Mouse (Mus musculus): ENCODE results near the gene Gnptab.
"Not testable (repeated sequence)": the region's sequence is repeated elsewhere in the genome, so short reads cannot be mapped to it uniquely, and the experiment has no call there.

Gene Gnptab

DNA sequence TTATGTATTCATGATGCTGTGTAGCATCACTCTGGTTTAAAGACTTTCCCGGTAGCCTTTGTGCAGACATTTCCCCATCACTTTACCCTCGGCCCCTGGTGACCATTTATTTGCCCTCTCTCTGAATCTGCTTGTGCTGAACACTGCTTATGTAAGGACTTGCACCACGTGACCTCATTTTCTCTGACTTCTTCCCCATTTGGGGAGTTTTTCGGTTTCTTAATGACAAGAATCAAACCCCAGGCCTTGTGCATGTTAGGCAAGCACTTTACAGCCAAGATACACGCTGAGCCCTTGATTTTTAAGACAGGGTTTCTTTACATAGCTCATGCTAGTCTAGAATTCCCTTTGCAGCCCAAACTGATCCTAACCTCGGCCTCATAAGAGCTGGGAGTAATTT lies 62.3 kb downstream of the Gnptab start:
- Histone ChIP-seq H3K36me3 (ENCODE audit: insufficient read depth, low read length) (peaks cover 73% of the 10 kb centered on the region), H3K4me1 (replicated peaks; ENCODE audit: low read depth, low read length) (peaks cover 15% of the 10 kb centered on the region), H3K27me3 (ENCODE audit: insufficient read depth, low read length) (no peaks in the 10 kb centered on the region), H3K9me3 (ENCODE audit: low read length) (no peaks in the 10 kb centered on the region), H3K4me3 (replicated peaks; ENCODE audit: low read length) (no peak overlapping the region)
- TF ChIP-seq CTCF (conservative IDR thresholded peaks at IDR 0.05; ENCODE audit: low read length): no peak
- no peak for TF ChIP-seq POU5F1 (IDR thresholded peaks at IDR 0.05; ENCODE audit: borderline replicate concordance, low read length)
- no peak for TF ChIP-seq NANOG (IDR thresholded peaks at IDR 0.05; ENCODE audit: borderline replicate concordance, low read length)

GRCm38 (mm10) chr10:88451221-88451620 lies 72.3 kb downstream of the Gnptab start:
- Histone ChIP-seq H3K36me3 (ENCODE audit: insufficient read depth, low read length) (peaks cover 8% of the 10 kb centered on the region), H3K4me1 (replicated peaks; ENCODE audit: low read depth, low read length) (no peaks in the 10 kb centered on the region), H3K27me3 (ENCODE audit: insufficient read depth, low read length) (peaks cover 2% of the 10 kb centered on the region; the same call in 1 of the 2 replicates), H3K4me3 (replicated peaks; ENCODE audit: low read length) (no peak overlapping the region), H3K9me3 (ENCODE audit: low read length) (no peaks in the 10 kb centered on the region)
- no peak for TF ChIP-seq CTCF (conservative IDR thresholded peaks at IDR 0.05; ENCODE audit: low read length)
- no peak for TF ChIP-seq POU5F1 (IDR thresholded peaks at IDR 0.05; ENCODE audit: borderline replicate concordance, low read length)
- TF ChIP-seq NANOG (IDR thresholded peaks at IDR 0.05; ENCODE audit: borderline replicate concordance, low read length): no peak

DNA sequence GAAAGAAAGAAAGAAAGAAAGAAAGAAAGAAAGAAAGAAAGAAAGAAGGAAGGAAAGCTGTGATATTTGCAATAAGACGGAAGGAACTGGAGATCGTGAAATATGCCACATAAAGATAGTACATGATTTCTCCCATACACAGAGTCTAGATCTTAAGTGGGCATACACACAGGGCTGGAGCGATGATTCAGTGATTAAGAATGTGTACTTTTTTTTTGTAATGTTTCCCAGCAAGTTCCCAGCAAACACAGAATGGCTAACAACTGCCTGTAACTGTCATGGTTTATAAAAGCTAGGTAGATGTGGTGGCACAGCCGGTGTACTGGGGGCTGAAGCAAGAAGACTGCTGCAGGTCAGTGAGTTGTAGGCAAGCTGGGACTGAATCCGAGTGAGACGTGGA lies 73.1 kb downstream of the Gnptab start:
- Histone ChIP-seq H3K4me3 (replicated peaks; ENCODE audit: low read length) (no peak overlapping the region), H3K36me3 (ENCODE audit: insufficient read depth, low read length) (peaks cover under 1% of the 10 kb centered on the region; the same call in 1 of the 2 replicates), H3K27me3 (ENCODE audit: insufficient read depth, low read length) (peaks cover 2% of the 10 kb centered on the region; the same call in 1 of the 2 replicates), H3K9me3 (ENCODE audit: low read length) (no peaks in the 10 kb centered on the region), H3K4me1 (replicated peaks; ENCODE audit: low read depth, low read length) (no peaks in the 10 kb centered on the region)
- TF ChIP-seq CTCF (conservative IDR thresholded peaks at IDR 0.05; ENCODE audit: low read length) (no peak), POU5F1 (IDR thresholded peaks at IDR 0.05; ENCODE audit: borderline replicate concordance, low read length) (no peak), NANOG (IDR thresholded peaks at IDR 0.05; ENCODE audit: borderline replicate concordance, low read length) (no peak)

- TF ChIP-seq POU5F1 (IDR thresholded peaks at IDR 0.05; ENCODE audit: borderline replicate concordance, low read length) (no peak), NANOG (IDR thresholded peaks at IDR 0.05; ENCODE audit: borderline replicate concordance, low read length) (no peak), CTCF (conservative IDR thresholded peaks at IDR 0.05; ENCODE audit: low read length) (no peak)
- Histone ChIP-seq H3K4me1 (replicated peaks; ENCODE audit: low read depth, low read length) (peaks cover 28% of the 10 kb centered on the region), H3K4me3 (replicated peaks; ENCODE audit: low read length) (no peak overlapping the region), H3K9me3 (ENCODE audit: low read length) (peaks cover 5% of the 10 kb centered on the region; the same call in 1 of the 2 replicates), H3K27me3 (ENCODE audit: insufficient read depth, low read length) (peaks cover 2% of the 10 kb centered on the region; the same call in 1 of the 2 replicates), H3K36me3 (ENCODE audit: insufficient read depth, low read length) (peaks cover under 1% of the 10 kb centered on the region; the same call in 1 of the 2 replicates)
These were observed 78.9 kb downstream of the Gnptab start for GRCm38 (mm10) chr10:88457816-88458215.

DNA sequence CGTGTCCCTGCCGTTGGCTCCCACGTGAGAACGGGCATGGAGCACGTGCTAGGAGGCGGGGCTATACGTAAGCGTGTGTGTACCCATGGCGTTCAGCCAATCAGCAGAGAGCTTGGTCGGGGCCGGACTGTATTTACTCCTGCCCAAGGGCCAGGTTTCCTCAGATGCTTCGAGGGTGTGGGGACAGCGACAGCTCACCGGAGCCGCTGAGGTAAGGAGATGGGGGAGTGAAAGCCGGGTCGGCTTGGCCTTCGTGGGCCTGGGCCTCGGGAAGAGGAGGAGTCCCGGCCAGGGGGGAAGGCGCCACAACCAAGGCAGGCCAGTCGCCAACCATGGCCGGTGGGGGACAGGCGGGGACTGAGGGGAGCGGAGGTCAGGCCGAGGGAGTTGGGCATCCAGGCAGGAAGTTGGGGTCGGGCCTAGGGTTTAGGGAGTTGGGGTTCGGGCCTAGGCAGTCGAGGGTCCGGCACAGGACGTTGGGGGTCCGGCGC lies 80.6 kb downstream of the Gnptab start, which contains the start of gene Sycp3:
Gene Sycp3, plus strand, starts transcription at position 68 of the 491 bp plus-strand sequence.
- peak within 1 kb of the TSS; percentile 82 for H3K4me3 ChIP-seq (replicated peaks; ENCODE audit: low read length)
- H3K9me3 ChIP-seq (ENCODE audit: low read length): peaks cover 5% of the 10 kb centered on the region; the same call in 1 of the 2 replicates
- no peaks in the 10 kb centered on the region; the same call in 1 of the 2 replicates for H3K27me3 ChIP-seq (ENCODE audit: insufficient read depth, low read length)
- peaks cover 9% of the 10 kb centered on the region; the same call in 1 of the 2 replicates for H3K36me3 ChIP-seq (ENCODE audit: insufficient read depth, low read length)
- peaks cover 28% of the 10 kb centered on the region for H3K4me1 ChIP-seq (replicated peaks; ENCODE audit: low read depth, low read length)
- TF ChIP-seq NANOG (IDR thresholded peaks at IDR 0.05; ENCODE audit: borderline replicate concordance, low read length) (no peak), CTCF (conservative IDR thresholded peaks at IDR 0.05; ENCODE audit: low read length) (no peak), POU5F1 (IDR thresholded peaks at IDR 0.05; ENCODE audit: borderline replicate concordance, low read length) (no peak)

- TF ChIP-seq CTCF (conservative IDR thresholded peaks at IDR 0.05; ENCODE audit: low read length) (no peak), NANOG (IDR thresholded peaks at IDR 0.05; ENCODE audit: borderline replicate concordance, low read length) (no peak), POU5F1 (IDR thresholded peaks at IDR 0.05; ENCODE audit: borderline replicate concordance, low read length) (no peak)
- Histone ChIP-seq H3K27me3 (ENCODE audit: insufficient read depth, low read length) (no peaks in the 10 kb centered on the region; the same call in 1 of the 2 replicates), H3K9me3 (ENCODE audit: low read length) (peaks cover 5% of the 10 kb centered on the region; the same call in 1 of the 2 replicates), H3K4me1 (replicated peaks; ENCODE audit: low read depth, low read length) (peaks cover 28% of the 10 kb centered on the region), H3K36me3 (ENCODE audit: insufficient read depth, low read length) (peaks cover 15% of the 10 kb centered on the region; the same call in 1 of the 2 replicates), H3K4me3 (replicated peaks; ENCODE audit: low read length) (peak overlapping the region; percentile 82)
These were observed 81.3 kb downstream of the Gnptab start for GRCm38 (mm10) chr10:88460122-88460820.

DNA sequence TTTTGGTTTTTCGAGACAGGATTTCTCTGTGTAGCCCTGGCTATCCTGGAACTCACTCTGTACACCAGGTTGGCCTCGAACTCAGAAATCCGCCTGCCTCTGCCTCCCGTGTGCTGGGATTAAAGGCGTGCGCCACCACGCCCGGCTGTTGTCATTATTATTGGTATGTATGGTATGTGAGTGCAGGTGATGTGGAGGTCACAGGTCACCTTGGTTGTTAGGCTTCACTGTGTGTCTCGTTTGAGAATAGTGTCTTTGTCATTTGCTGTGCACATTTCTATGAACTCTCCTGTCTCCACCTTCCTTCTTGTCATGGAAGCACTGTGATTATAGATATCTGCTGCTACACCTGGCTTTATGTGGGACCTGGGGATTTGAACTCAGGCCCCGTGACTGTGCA lies 103.9 kb downstream of the Gnptab start:
- H3K36me3 ChIP-seq (ENCODE audit: insufficient read depth, low read length); H3K4me3 ChIP-seq (replicated peaks; ENCODE audit: low read length); H3K27me3 ChIP-seq (ENCODE audit: insufficient read depth, low read length); H3K9me3 ChIP-seq (ENCODE audit: low read length): not testable (repeated sequence)
- peaks cover 10% of the 10 kb centered on the region for H3K4me1 ChIP-seq (replicated peaks; ENCODE audit: low read depth, low read length)

DNA sequence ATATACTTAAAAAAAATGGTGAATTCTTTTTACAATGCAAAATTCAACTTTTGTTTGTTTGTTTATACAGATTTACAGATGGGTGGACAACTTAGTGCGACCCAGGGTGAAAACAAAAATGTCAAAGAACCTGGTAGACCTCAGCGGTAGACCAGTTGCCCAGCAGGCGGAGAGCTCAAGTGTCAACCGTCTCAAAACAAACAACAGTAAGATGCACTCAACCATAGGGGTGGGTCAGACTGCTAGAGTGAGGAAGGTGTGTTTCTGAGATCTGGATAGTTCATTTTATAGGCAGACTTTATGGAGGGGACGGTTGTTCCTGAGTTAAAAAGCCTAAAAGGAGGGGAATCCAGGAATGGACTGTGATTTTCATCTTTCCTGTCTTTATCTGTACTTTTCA lies 109.7 kb downstream of the Gnptab start:
- Histone ChIP-seq H3K4me1 (replicated peaks; ENCODE audit: low read depth, low read length) (peaks cover 21% of the 10 kb centered on the region), H3K9me3 (ENCODE audit: low read length) (no peaks in the 10 kb centered on the region), H3K4me3 (replicated peaks; ENCODE audit: low read length) (no peak overlapping the region), H3K27me3 (ENCODE audit: insufficient read depth, low read length) (peaks cover 4% of the 10 kb centered on the region; the same call in 1 of the 2 replicates), H3K36me3 (ENCODE audit: insufficient read depth, low read length) (no peaks in the 10 kb centered on the region)
- TF ChIP-seq CTCF (conservative IDR thresholded peaks at IDR 0.05; ENCODE audit: low read length) (no peak), NANOG (IDR thresholded peaks at IDR 0.05; ENCODE audit: borderline replicate concordance, low read length) (no peak), POU5F1 (IDR thresholded peaks at IDR 0.05; ENCODE audit: borderline replicate concordance, low read length) (no peak)

Measured in E14TG2a.4 (cell line).